Mouse (Mus musculus) embryonic facial prominence, embryonic 13.5 days (tissue): ENCODE results near the gene Gm3250. TPM values are rescaled to one million over a fixed set of nuclear protein-coding genes. Genes with fewer than 3 reads are reported as not detected.
"Not testable (repeated sequence)": the region's sequence is repeated elsewhere in the genome, so short reads cannot be mapped to it uniquely, and the experiment has no call there.

ENCODE experiments used
- ATAC-seq: fragments of 200-750 bp; cut with Nextera tagmentation; 2 replicates; pipeline ENCODE4 v1.8.0; 2017; ENCODE audit warnings: low read depth; ENCODE audit not compliant: insufficient number of reproducible peaks, insufficient read depth, low FRiP score, low TSS enrichment
- H3K27ac ChIP-seq: fragments of 300-500 bp; sonication (generic); 2 replicates; pipeline ENCODE4 v1.5.1; 2015; ENCODE audit warnings: moderate library complexity, mild to moderate bottlenecking, inconsistent platforms
- H3K27me3 ChIP-seq: fragments of 300-500 bp; sonication (generic); 2 replicates; pipeline ENCODE4 v1.6.1; 2015; ENCODE audit warnings: mild to moderate bottlenecking, inconsistent platforms
- H3K36me3 ChIP-seq: fragments of 300-500 bp; sonication (generic); 2 replicates; pipeline ENCODE4 v1.6.1; 2015; ENCODE audit warnings: mild to moderate bottlenecking, inconsistent platforms
- H3K4me1 ChIP-seq: fragments of 300-500 bp; sonication (generic); 2 replicates; pipeline ENCODE4 v1.6.1; 2015; ENCODE audit warnings: inconsistent platforms
- H3K4me2 ChIP-seq: fragments of 300-500 bp; sonication (generic); 2 replicates; pipeline ENCODE4 v1.6.1; 2015; ENCODE audit warnings: moderate library complexity, mild to moderate bottlenecking, inconsistent platforms
- H3K4me3 ChIP-seq: fragments of 300-500 bp; sonication (generic); 2 replicates; pipeline ENCODE4 v1.5.1; 2015; ENCODE audit warnings: mild to moderate bottlenecking, inconsistent platforms
- H3K9ac ChIP-seq: fragments of 300-500 bp; sonication (generic); 2 replicates; pipeline ENCODE4 v1.6.1; 2015; ENCODE audit warnings: mild to moderate bottlenecking, inconsistent platforms
- H3K9me3 ChIP-seq: fragments of 300-500 bp; sonication (generic); 2 replicates; pipeline ENCODE4 v1.6.1; 2016; ENCODE audit warnings: inconsistent platforms
- WGBS: fragments of 180-500 bp; shearing (Covaris S2); methylation state at CpG from one replicate; pipeline ENCODE4 v1.1.7; 2015; ENCODE audit warnings: mixed read lengths; 5-methylcytosine and 5-hydroxymethylcytosine counted together
- polyA plus RNA-seq: library from polyadenylated mRNA; unstranded; fragments of >200 nt; fragmentation: Nextera tagmentation; extraction: Ambion mirVana; gene quantifications from 2 replicates; pipeline ENCODE4 v1.2.1, GENCODE M21; 2015

The Gm3250 gene
- polyA plus RNA-seq, 1 experiment from 2014 or later, result not detected

DNA sequence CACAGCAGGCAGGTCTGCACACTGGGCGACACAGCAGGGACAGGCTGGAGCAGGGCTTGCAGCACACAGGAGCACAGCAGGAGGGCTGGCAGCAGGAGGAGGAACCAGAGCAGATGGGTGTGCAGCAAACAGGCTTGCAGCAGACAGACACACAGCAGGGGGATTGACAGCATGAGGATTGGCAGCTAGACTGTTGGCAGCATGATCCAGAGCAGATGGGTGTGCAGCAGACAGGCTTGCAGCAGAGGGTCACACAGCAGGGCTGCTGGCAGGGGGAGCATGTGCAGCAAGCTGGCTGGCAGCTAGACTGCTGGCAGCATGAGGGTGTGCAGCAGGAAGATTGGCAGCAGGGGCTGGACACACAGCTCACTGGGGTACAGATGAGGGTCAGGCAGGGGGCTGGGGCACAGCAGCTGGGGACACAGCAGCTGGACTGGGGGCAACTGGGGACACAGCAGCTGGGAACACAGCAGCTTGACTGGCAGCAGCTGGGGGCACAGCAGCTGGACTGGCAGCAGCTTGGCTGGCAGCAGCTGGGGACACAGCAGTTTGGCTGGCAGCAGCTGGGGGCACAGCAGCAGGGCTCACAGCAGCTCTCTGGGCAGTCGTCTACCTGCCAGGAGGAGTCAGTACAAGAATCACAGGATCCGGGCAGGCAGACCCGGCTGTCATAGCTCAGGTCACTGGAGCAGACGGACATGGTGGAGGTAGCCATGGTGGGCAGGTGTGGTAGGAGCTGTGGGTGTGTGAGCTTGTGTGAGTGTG, 40.2 kb downstream of the Gm3250 start, which contains the start of gene Gm18596:
Gm18596 (minus strand) TSS at position 715 of the 765 bp plus-strand sequence.
- not testable (repeated sequence) for H3K4me3 ChIP-seq, H3K4me2 ChIP-seq, H3K4me1 ChIP-seq, ATAC-seq, H3K27me3 ChIP-seq, H3K36me3 ChIP-seq, H3K9me3 ChIP-seq, H3K9ac ChIP-seq, H3K27ac ChIP-seq
- WGBS, result 50% methylated on average over 5 of the region's 5 CpGs

DNA sequence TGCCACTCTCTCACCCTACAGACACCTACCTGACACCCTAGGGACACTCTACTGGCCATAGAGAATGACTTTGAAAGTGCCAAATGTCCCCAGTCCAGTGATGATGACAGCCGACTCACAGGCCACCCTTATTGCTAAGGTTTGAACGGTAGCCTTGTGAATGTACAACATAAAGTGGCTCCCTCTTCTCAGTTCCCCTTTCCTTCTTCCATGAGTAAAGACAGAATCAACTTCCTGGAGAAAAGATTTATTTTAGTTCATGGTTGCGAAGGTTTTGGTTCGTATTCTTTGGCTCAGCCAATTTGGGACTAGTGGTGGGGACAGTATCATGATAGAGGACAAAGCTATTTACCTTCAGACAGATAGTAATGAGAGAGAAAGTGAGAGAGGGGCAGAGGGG, 43.4 kb downstream of the Gm3250 start:
- no peak overlapping the region for H3K4me2 ChIP-seq
- no peaks in the 10 kb centered on the region for H3K4me1 ChIP-seq
- H3K27me3 ChIP-seq, result no peaks in the 10 kb centered on the region
- H3K27ac ChIP-seq, result no peak overlapping the region
- no peak overlapping the region for H3K4me3 ChIP-seq
- no peak overlapping the region for H3K9ac ChIP-seq
- H3K9me3 ChIP-seq, result no peaks in the 10 kb centered on the region; the same call in 1 of the 2 replicates
- WGBS, result 84% methylated on average over 4 of the region's 4 CpGs
- no peak for ATAC-seq
- H3K36me3 ChIP-seq, result no peaks in the 10 kb centered on the region

GRCm38 (mm10) chr10:77735928-77736327, 46.4 kb downstream of the Gm3250 start:
- ATAC-seq, result no peak
- H3K9ac ChIP-seq, result no peak overlapping the region
- no peaks in the 10 kb centered on the region for H3K27me3 ChIP-seq
- H3K4me3 ChIP-seq, result no peak overlapping the region
- H3K4me1 ChIP-seq, result no peaks in the 10 kb centered on the region
- H3K27ac ChIP-seq, result no peak overlapping the region
- H3K36me3 ChIP-seq, result no peaks in the 10 kb centered on the region
- no peaks in the 10 kb centered on the region; the same call in 1 of the 2 replicates for H3K9me3 ChIP-seq
- no peak overlapping the region for H3K4me2 ChIP-seq
- 83% methylated on average over 1 of the region's 1 CpGs for WGBS

Other genes with a start within 250 kb of the Gm3250 start
- gene Pttg1ip, start 200.8 kb downstream of the Gm3250 start, polyA plus RNA-seq, result 104 and 109 TPM in 2 replicates
- gene Sumo3, start 176.4 kb downstream of the Gm3250 start, polyA plus RNA-seq, result 393 and 397 TPM in 2 replicates
- 2.6 and 4.1 TPM in 2 replicates for gene Gm49325, start 176.3 kb downstream of the Gm3250 start, polyA plus RNA-seq
- gene Ube2g2, start 160.3 kb downstream of the Gm3250 start, polyA plus RNA-seq, result 76.4 and 80.3 TPM in 2 replicates
- 1.3 and 2.2 TPM in 2 replicates for gene Tspear, start 96.0 kb downstream of the Gm3250 start, polyA plus RNA-seq
- not detected in 2 replicates for gene Gm19402, start 91.8 kb downstream of the Gm3250 start, polyA plus RNA-seq
- gene Gm9508, start 85.3 kb downstream of the Gm3250 start, polyA plus RNA-seq, result not detected in 2 replicates
- not detected in 2 replicates for gene Gm10272, start 75.9 kb downstream of the Gm3250 start, polyA plus RNA-seq
- gene Gm10024, start 71.1 kb downstream of the Gm3250 start, polyA plus RNA-seq, result 0.72 and 1.5 TPM in 2 replicates
- not detected in 2 replicates for gene Gm10142, start 66.7 kb downstream of the Gm3250 start, polyA plus RNA-seq
- not detected in 2 replicates for gene Krtap12-1, start 61.9 kb downstream of the Gm3250 start, polyA plus RNA-seq
- not detected in 2 replicates for gene Gm10100, start 56.1 kb downstream of the Gm3250 start, polyA plus RNA-seq
- not detected in 2 replicates for gene Gm18596, start 39.9 kb downstream of the Gm3250 start, polyA plus RNA-seq
- gene Gm9736, start 31.2 kb downstream of the Gm3250 start, polyA plus RNA-seq, result 0.42 TPM in 1 of 2 replicates, not detected in the other
- gene Gm3233, start 22.9 kb downstream of the Gm3250 start, polyA plus RNA-seq, result not detected in 2 replicates
- gene Gm3238, start 11.2 kb downstream of the Gm3250 start, polyA plus RNA-seq, result not detected in 2 replicates
- gene Gm7138, start 5.6 kb downstream of the Gm3250 start, polyA plus RNA-seq, result not detected in 2 replicates
- not detected in 2 replicates for gene Gm7137, start 5.7 kb upstream of the Gm3250 start, polyA plus RNA-seq
- not detected in 2 replicates for gene Gm9639, start 12.5 kb upstream of the Gm3250 start, polyA plus RNA-seq
- gene Gm19668, start 16.6 kb upstream of the Gm3250 start, polyA plus RNA-seq, result not detected in 2 replicates
- not detected in 2 replicates for gene Gm9507, start 29.3 kb upstream of the Gm3250 start, polyA plus RNA-seq
- not detected in 2 replicates for gene Gm2696, start 32.1 kb upstream of the Gm3250 start, polyA plus RNA-seq
- not detected in 2 replicates for gene Krtap10-4, start 44.6 kb upstream of the Gm3250 start, polyA plus RNA-seq
- not detected in 2 replicates for gene Krtap10-10, start 53.4 kb upstream of the Gm3250 start, polyA plus RNA-seq
- not detected in 2 replicates for gene Gm36176, start 64.3 kb upstream of the Gm3250 start, polyA plus RNA-seq
- gene Gm10318, start 70.3 kb upstream of the Gm3250 start, polyA plus RNA-seq, result not detected in 2 replicates
- gene Gm3285, start 79.4 kb upstream of the Gm3250 start, polyA plus RNA-seq, result not detected in 2 replicates
- 4.2 and 5.1 TPM in 2 replicates for gene Lrrc3, start 120.0 kb upstream of the Gm3250 start, polyA plus RNA-seq
- 0.21 and 0.44 TPM in 2 replicates for gene Trpm2, start 188.0 kb upstream of the Gm3250 start, polyA plus RNA-seq
- gene 1810043G02Rik, start 196.0 kb upstream of the Gm3250 start, polyA plus RNA-seq, result 28.6 and 31.7 TPM in 2 replicates
- 140 and 145 TPM in 2 replicates for gene Pfkl, start 227.5 kb upstream of the Gm3250 start, polyA plus RNA-seq